Mouse (Mus musculus) intestine, embryonic 15.5 days (tissue): Measurements from ENCODE around the gene Olfr641. TPM values are rescaled to one million over a fixed set of nuclear protein-coding genes. Genes with fewer than 3 reads are reported as not detected.

Source experiments
- ATAC-seq: fragments of 200-750 bp; cut with Nextera tagmentation; 2 replicates; pipeline ENCODE4 v1.8.0; 2017; ENCODE audit warnings: moderate TSS enrichment, moderate library complexity
- H3K27ac ChIP-seq: fragments of 300-500 bp; sonication (generic); 2 replicates; pipeline ENCODE4 v1.5.1; 2015; ENCODE audit warnings: mild to moderate bottlenecking, inconsistent platforms
- H3K27me3 ChIP-seq: fragments of 300-500 bp; sonication (generic); replicated peaks from 2 replicates; pipeline ENCODE4 v1.6.1; 2015; ENCODE audit warnings: inconsistent platforms
- H3K36me3 ChIP-seq: fragments of 300-500 bp; sonication (generic); 2 replicates; pipeline ENCODE4 v1.6.1; 2015; ENCODE audit warnings: inconsistent platforms
- H3K4me1 ChIP-seq: fragments of 300-500 bp; sonication (generic); replicated peaks from 2 replicates; pipeline ENCODE4 v1.6.1; 2015; ENCODE audit warnings: inconsistent platforms
- H3K4me2 ChIP-seq: fragments of 300-500 bp; sonication (generic); replicated peaks from 2 replicates; pipeline ENCODE4 v1.6.1; 2015; ENCODE audit warnings: mild to moderate bottlenecking, inconsistent platforms
- H3K4me3 ChIP-seq: fragments of 300-500 bp; sonication (generic); replicated peaks from 2 replicates; pipeline ENCODE4 v1.5.1; 2015; ENCODE audit warnings: inconsistent platforms
- H3K9ac ChIP-seq: fragments of 300-500 bp; sonication (generic); 2 replicates; pipeline ENCODE4 v1.6.1; 2015; ENCODE audit warnings: inconsistent platforms
- H3K9me3 ChIP-seq: fragments of 300-500 bp; sonication (generic); 2 replicates; pipeline ENCODE4 v1.6.1; 2016; ENCODE audit warnings: inconsistent platforms
- WGBS: fragments of 180-500 bp; shearing (Covaris S2); methylation state at CpG from one replicate; pipeline ENCODE4 v1.1.7; 2015; 5-methylcytosine and 5-hydroxymethylcytosine counted together
- polyA plus RNA-seq: library from polyadenylated mRNA; unstranded; fragments of >200 nt; fragmentation: Nextera tagmentation; extraction: Ambion mirVana; gene quantifications from 2 replicates; pipeline ENCODE4 v1.2.1, GENCODE M21; 2015

Gene Olfr641
- polyA plus RNA-seq, 1 experiment from 2014 or later = not detected

- no peak for ATAC-seq
- H3K4me1 ChIP-seq = no peaks in the 10 kb centered on the region
- no peaks in the 10 kb centered on the region for H3K9me3 ChIP-seq
- 81% methylated on average over 1 of the region's 1 CpGs for WGBS
- no peaks in the 10 kb centered on the region for H3K36me3 ChIP-seq
- H3K4me2 ChIP-seq = no peak within 1 kb of the TSS
- no peak within 1 kb of the TSS for H3K4me3 ChIP-seq
- no peaks in the 10 kb centered on the region for H3K27me3 ChIP-seq
- H3K27ac ChIP-seq = no peak within 1 kb of the TSS
- no peak within 1 kb of the TSS for H3K9ac ChIP-seq
These were observed 50.1 kb downstream of the Olfr641 start, which contains the start of gene Olfr645 for GRCm38 (mm10) chr7:104085365-104085764. Gene Olfr645 (minus strand): TSS chr7:104085465.

Other genes starting within 250 kb of the Olfr641 start
- gene Olfr67, start 243.6 kb upstream of the Olfr641 start, polyA plus RNA-seq = not detected in 2 replicates
- gene Hbb-bt, start 221.4 kb upstream of the Olfr641 start, polyA plus RNA-seq = 2,721 and 2,775 TPM in 2 replicates
- gene Hbb-bs, start 207.3 kb upstream of the Olfr641 start, polyA plus RNA-seq = 7,434 and 7,479 TPM in 2 replicates
- gene Hbb-bh2, start 194.9 kb upstream of the Olfr641 start, polyA plus RNA-seq = not detected in 2 replicates
- 2.0 and 2.2 TPM in 2 replicates for gene Hbb-bh1, start 192.3 kb upstream of the Olfr641 start, polyA plus RNA-seq
- 165 and 266 TPM in 2 replicates for gene Hbb-y, start 182.2 kb upstream of the Olfr641 start, polyA plus RNA-seq
- gene Olfr66, start 149.2 kb upstream of the Olfr641 start, polyA plus RNA-seq = not detected in 2 replicates
- not detected in 2 replicates for gene Olfr64, start 141.0 kb upstream of the Olfr641 start, polyA plus RNA-seq
- not detected in 2 replicates for gene Olfr65, start 132.0 kb upstream of the Olfr641 start, polyA plus RNA-seq
- not detected in 2 replicates for gene Olfr631, start 106.6 kb upstream of the Olfr641 start, polyA plus RNA-seq
- gene Olfr632, start 101.1 kb upstream of the Olfr641 start, polyA plus RNA-seq = not detected in 2 replicates
- not detected in 2 replicates for gene Olfr633, start 91.0 kb upstream of the Olfr641 start, polyA plus RNA-seq
- gene Olfr635, start 64.3 kb upstream of the Olfr641 start, polyA plus RNA-seq = 0.01 TPM in 1 of 2 replicates, not detected in the other
- not detected in 2 replicates for gene Olfr638, start 36.7 kb upstream of the Olfr641 start, polyA plus RNA-seq
- not detected in 2 replicates for gene Olfr639, start 18.1 kb upstream of the Olfr641 start, polyA plus RNA-seq
- not detected in 2 replicates for gene Olfr640, start 9.9 kb upstream of the Olfr641 start, polyA plus RNA-seq
- gene Olfr642, start 17.2 kb downstream of the Olfr641 start, polyA plus RNA-seq = not detected in 2 replicates
- gene 4930516K23Rik, start 26.0 kb downstream of the Olfr641 start, polyA plus RNA-seq = not detected in 2 replicates
- not detected in 2 replicates for gene Olfr644, start 36.4 kb downstream of the Olfr641 start, polyA plus RNA-seq
- gene Olfr645, start 50.0 kb downstream of the Olfr641 start, polyA plus RNA-seq = not detected in 2 replicates
- gene Olfr646, start 69.4 kb downstream of the Olfr641 start, polyA plus RNA-seq = not detected in 2 replicates
- gene Ubqln5, start 94.4 kb downstream of the Olfr641 start, polyA plus RNA-seq = not detected in 2 replicates
- not detected in 2 replicates for gene Olfr643, start 102.0 kb downstream of the Olfr641 start, polyA plus RNA-seq
- not detected in 2 replicates for gene Ubqln3, start 107.8 kb downstream of the Olfr641 start, polyA plus RNA-seq
- not detected in 2 replicates for gene Ubqlnl, start 115.1 kb downstream of the Olfr641 start, polyA plus RNA-seq
- not detected in 2 replicates for gene Olfm5, start 129.4 kb downstream of the Olfr641 start, polyA plus RNA-seq
- 0.14 and 0.21 TPM in 2 replicates for gene Olfr648, start 147.9 kb downstream of the Olfr641 start, polyA plus RNA-seq
- gene Olfr649, start 160.5 kb downstream of the Olfr641 start, polyA plus RNA-seq = not detected in 2 replicates
- 0.98 and 1.2 TPM in 2 replicates for gene Trim6, start 183.3 kb downstream of the Olfr641 start, polyA plus RNA-seq
- gene Trim34a, start 209.0 kb downstream of the Olfr641 start, polyA plus RNA-seq = 1.6 and 2.2 TPM in 2 replicates